Mouse (Mus musculus): ENCODE results near the gene Olfr372. TPM values are rescaled to one million over a fixed set of nuclear protein-coding genes. Genes with fewer than 3 reads are reported as not detected.
"Not testable (repeated sequence)": the region's sequence is repeated elsewhere in the genome, so short reads cannot be mapped to it uniquely, and the experiment has no call there.

Gene Olfr372
- polyA plus RNA-seq (2012; ENCODE audit: insufficient read depth, insufficient read length, low replicate concordance, missing spikeins), result not detected in 2 replicates

GRCm38 (mm10) chr8:72040918-72041317 is at the start of gene Olfr372:
Gene Olfr372, plus strand, starts transcription at chr8:72041218.
- H3K4me1 ChIP-seq (ENCODE audit: control insufficient read depth, insufficient read depth, low read length); H3K27ac ChIP-seq (ENCODE audit: insufficient read depth, low read depth, low read length); H3K4me3 ChIP-seq (ENCODE audit: insufficient read depth, low read depth, low read length): not testable (repeated sequence)
- WGBS, result 78% methylated on average over 4 of the region's 4 CpGs

DNA sequence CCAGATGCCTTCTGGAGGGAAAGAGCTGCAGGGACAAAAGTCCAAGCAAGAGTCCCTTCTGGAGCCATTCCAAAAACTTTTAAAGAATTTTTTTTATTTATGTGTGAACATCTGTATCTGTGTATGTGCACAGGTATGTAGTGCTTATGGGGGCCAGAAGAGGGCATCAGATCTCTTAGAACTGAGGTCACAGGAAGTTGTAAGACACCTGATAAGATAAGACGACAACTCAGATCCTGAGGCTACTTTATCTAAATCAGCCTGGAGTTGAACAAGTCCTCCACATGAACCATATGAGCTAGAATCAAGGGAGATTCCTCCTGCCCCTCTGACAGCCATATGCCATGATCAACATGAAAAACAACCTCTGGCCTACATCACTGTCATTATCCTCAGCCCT is 41.6 kb upstream of the Olfr372 start:
- TF ChIP-seq POLR2A (IDR thresholded peaks at IDR 0.05; ENCODE audit: insufficient read depth, low read depth, low read length), result no peak
- TF ChIP-seq CTCF (IDR thresholded peaks at IDR 0.05; ENCODE audit: insufficient read depth, low read depth, low read length), result no peak
- WGBS, result 95% methylated on average over 1 of the region's 1 CpGs
- Histone ChIP-seq H3K4me3 (ENCODE audit: insufficient read depth, low read depth, low read length) (no peak overlapping the region), H3K27ac (ENCODE audit: insufficient read depth, low read depth, low read length) (no peak overlapping the region), H3K4me1 (ENCODE audit: control insufficient read depth, insufficient read depth, low read length) (no peaks in the 10 kb centered on the region)

- Histone ChIP-seq H3K4me1 (ENCODE audit: control insufficient read depth, insufficient read depth, low read length) (no peaks in the 10 kb centered on the region), H3K4me3 (ENCODE audit: insufficient read depth, low read depth, low read length) (no peak overlapping the region), H3K27ac (ENCODE audit: insufficient read depth, low read depth, low read length) (no peak overlapping the region)
- 62% methylated on average over 3 of the region's 3 CpGs for WGBS
- TF ChIP-seq POLR2A (IDR thresholded peaks at IDR 0.05; ENCODE audit: insufficient read depth, low read depth, low read length), result no peak
- no peak for TF ChIP-seq CTCF (IDR thresholded peaks at IDR 0.05; ENCODE audit: insufficient read depth, low read depth, low read length)
Measured at GRCm38 (mm10) chr8:72000223-72000622, 40.8 kb upstream of the Olfr372 start.

- TF ChIP-seq CTCF (IDR thresholded peaks at IDR 0.05; ENCODE audit: insufficient read depth, low read depth, low read length) (no peak), POLR2A (IDR thresholded peaks at IDR 0.05; ENCODE audit: insufficient read depth, low read depth, low read length) (no peak)
- Histone ChIP-seq H3K27ac (ENCODE audit: insufficient read depth, low read depth, low read length) (no peak overlapping the region), H3K4me1 (ENCODE audit: control insufficient read depth, insufficient read depth, low read length) (no peaks in the 10 kb centered on the region), H3K4me3 (ENCODE audit: insufficient read depth, low read depth, low read length) (no peak overlapping the region)
Measured at GRCm38 (mm10) chr8:72002942-72003341, 38.1 kb upstream of the Olfr372 start.

DNA sequence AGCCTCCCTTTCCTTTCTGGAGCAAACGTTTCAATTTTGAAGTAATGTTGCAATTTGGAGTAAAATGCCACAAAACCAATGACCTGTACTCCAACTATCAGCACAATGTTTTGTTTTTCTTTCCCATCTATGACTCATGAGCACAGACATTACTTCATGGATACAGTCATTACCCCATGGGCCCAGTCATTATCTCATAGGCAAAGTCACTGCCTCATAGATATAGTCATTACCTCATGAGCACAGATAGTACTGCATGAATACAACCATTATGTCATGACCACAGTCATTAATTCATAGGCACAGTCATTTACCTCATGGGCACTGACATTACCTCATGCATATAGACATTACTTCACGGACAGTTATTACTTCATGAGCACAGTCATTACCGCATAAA is 35.1 kb upstream of the Olfr372 start:
- Histone ChIP-seq H3K27ac (ENCODE audit: insufficient read depth, low read depth, low read length) (no peak overlapping the region), H3K4me3 (ENCODE audit: insufficient read depth, low read depth, low read length) (no peak overlapping the region), H3K4me1 (ENCODE audit: control insufficient read depth, insufficient read depth, low read length) (no peaks in the 10 kb centered on the region)
- WGBS, result 78% methylated on average over 3 of the region's 3 CpGs
- no peak for TF ChIP-seq CTCF (IDR thresholded peaks at IDR 0.05; ENCODE audit: insufficient read depth, low read depth, low read length)
- no peak for TF ChIP-seq POLR2A (IDR thresholded peaks at IDR 0.05; ENCODE audit: insufficient read depth, low read depth, low read length)

- 81% methylated on average over 1 of the region's 1 CpGs for WGBS
- Histone ChIP-seq H3K4me3 (ENCODE audit: insufficient read depth, low read depth, low read length) (no peak overlapping the region), H3K27ac (ENCODE audit: insufficient read depth, low read depth, low read length) (no peak overlapping the region), H3K4me1 (ENCODE audit: control insufficient read depth, insufficient read depth, low read length) (no peaks in the 10 kb centered on the region)
- TF ChIP-seq CTCF (IDR thresholded peaks at IDR 0.05; ENCODE audit: insufficient read depth, low read depth, low read length), result no peak
- no peak for TF ChIP-seq POLR2A (IDR thresholded peaks at IDR 0.05; ENCODE audit: insufficient read depth, low read depth, low read length)
Measured at GRCm38 (mm10) chr8:72006763-72007162, 34.3 kb upstream of the Olfr372 start.

DNA sequence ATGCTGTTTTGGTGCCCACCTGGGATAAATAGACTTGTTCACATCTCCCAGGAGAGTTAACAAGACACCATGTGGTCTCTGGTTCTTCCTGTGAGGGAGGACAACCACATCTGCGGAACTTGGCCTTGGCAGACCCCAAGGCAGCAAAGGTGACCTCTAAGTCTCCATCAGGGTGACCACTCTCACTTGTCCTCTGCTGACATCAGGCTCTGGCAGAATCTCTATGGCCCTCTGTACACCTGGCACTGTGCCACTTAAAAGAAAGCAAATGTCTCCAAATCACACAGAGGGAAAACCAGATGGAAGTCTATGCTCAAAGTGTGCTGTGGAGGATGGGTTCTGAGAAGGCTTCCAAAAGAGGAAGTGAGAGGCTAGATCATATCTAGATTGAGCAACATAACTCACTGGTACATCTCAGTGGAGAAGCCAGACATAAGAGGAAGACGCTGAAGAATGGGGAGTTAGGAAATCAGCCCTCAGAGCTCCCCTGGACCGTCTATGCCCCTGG is 32.8 kb upstream of the Olfr372 start:
- Histone ChIP-seq H3K27ac (ENCODE audit: insufficient read depth, low read depth, low read length) (no peak overlapping the region), H3K4me3 (ENCODE audit: insufficient read depth, low read depth, low read length) (no peak overlapping the region), H3K4me1 (ENCODE audit: control insufficient read depth, insufficient read depth, low read length) (no peaks in the 10 kb centered on the region)
- TF ChIP-seq CTCF (IDR thresholded peaks at IDR 0.05; ENCODE audit: insufficient read depth, low read depth, low read length) (no peak), POLR2A (IDR thresholded peaks at IDR 0.05; ENCODE audit: insufficient read depth, low read depth, low read length) (no peak)
- WGBS, result 66% methylated on average over 3 of the region's 3 CpGs

DNA sequence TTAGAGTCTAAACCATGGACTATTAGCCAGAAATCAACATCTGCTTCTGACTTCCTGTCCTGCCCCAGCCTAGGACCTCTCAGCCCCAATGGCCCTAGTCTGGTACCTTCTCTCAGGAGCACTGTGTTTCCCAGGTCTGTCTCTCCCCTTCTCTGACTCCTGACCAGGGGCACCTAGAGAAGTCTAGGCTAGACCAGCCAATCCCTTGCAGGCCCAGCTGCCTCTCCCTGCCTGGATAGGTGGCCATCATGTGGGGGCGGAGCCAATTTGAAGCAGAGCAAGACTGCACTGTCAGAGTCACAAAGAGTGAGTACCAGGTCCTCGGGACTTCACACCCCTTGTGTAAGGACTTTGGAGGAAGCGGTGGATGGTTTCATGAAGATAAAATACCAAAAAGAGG is 31.5 kb upstream of the Olfr372 start, which contains the start of gene Cyp4f18:
Cyp4f18 (minus strand) TSS at position 154 of the 400 bp plus-strand sequence.
- H3K27ac ChIP-seq (ENCODE audit: insufficient read depth, low read depth, low read length), result no peak within 1 kb of the TSS
- no peak within 1 kb of the TSS for H3K4me3 ChIP-seq (ENCODE audit: insufficient read depth, low read depth, low read length)
- TF ChIP-seq POLR2A (IDR thresholded peaks at IDR 0.05; ENCODE audit: insufficient read depth, low read depth, low read length), result no peak
- TF ChIP-seq CTCF (IDR thresholded peaks at IDR 0.05; ENCODE audit: insufficient read depth, low read depth, low read length), result no peak
- no peaks in the 10 kb centered on the region for H3K4me1 ChIP-seq (ENCODE audit: control insufficient read depth, insufficient read depth, low read length)
- WGBS, result 74% methylated on average over 3 of the region's 3 CpGs

GRCm38 (mm10) chr8:72013506-72014228 is 27.4 kb upstream of the Olfr372 start:
- WGBS, result 72% methylated on average over 6 of the region's 6 CpGs
- H3K4me1 ChIP-seq (ENCODE audit: control insufficient read depth, insufficient read depth, low read length); H3K27ac ChIP-seq (ENCODE audit: insufficient read depth, low read depth, low read length); H3K4me3 ChIP-seq (ENCODE audit: insufficient read depth, low read depth, low read length): not testable (repeated sequence)

- not testable (repeated sequence) for H3K4me3 ChIP-seq (ENCODE audit: insufficient read depth, low read depth, low read length); H3K27ac ChIP-seq (ENCODE audit: insufficient read depth, low read depth, low read length); H3K4me1 ChIP-seq (ENCODE audit: control insufficient read depth, insufficient read depth, low read length)
- 71% methylated on average over 2 of the region's 2 CpGs for whole genome bisulfite sequencing
Measured at GRCm38 (mm10) chr8:72017339-72017738, 23.7 kb upstream of the Olfr372 start.
